Mouse (Mus musculus): ENCODE results near the gene Galnt7. TPM values are rescaled to one million over a fixed set of nuclear protein-coding genes. Genes with fewer than 3 reads are reported as not detected.
A peak's percentile ranks its signal among the peaks of the same experiment; 100 is the strongest.

Galnt7 gene
- polyA plus RNA-seq, 1 experiment from 2014 or later: 12.1 TPM

GRCm38 (mm10) chr8:57627946-57628786 lies 24.7 kb downstream of the Galnt7 start:
- Histone ChIP-seq H3K4me3 (no peak overlapping the region), H3K4me2 (no peak overlapping the region), H3K27ac (no peak overlapping the region), H3K9ac (no peak overlapping the region), H3K9me3 (no peaks in the 10 kb centered on the region), H3K4me1 (no peaks in the 10 kb centered on the region), H3K27me3 (no peaks in the 10 kb centered on the region), H3K36me3 (no peaks in the 10 kb centered on the region)
- no peak for ATAC-seq (ENCODE audit: borderline replicate concordance, extremely low read depth, low FRiP score, low TSS enrichment)
- WGBS: 72% methylated on average over 5 of the region's 5 CpGs

- Histone ChIP-seq H3K36me3 (no peaks in the 10 kb centered on the region), H3K4me2 (no peak overlapping the region), H3K27me3 (no peaks in the 10 kb centered on the region), H3K27ac (no peak overlapping the region), H3K9me3 (no peaks in the 10 kb centered on the region), H3K9ac (no peak overlapping the region), H3K4me1 (no peaks in the 10 kb centered on the region), H3K4me3 (no peak overlapping the region)
- ATAC-seq (ENCODE audit: borderline replicate concordance, extremely low read depth, low FRiP score, low TSS enrichment): no peak
- 83% methylated on average over 4 of the region's 4 CpGs for WGBS
These were observed 28.9 kb downstream of the Galnt7 start for GRCm38 (mm10) chr8:57623955-57624354.

DNA sequence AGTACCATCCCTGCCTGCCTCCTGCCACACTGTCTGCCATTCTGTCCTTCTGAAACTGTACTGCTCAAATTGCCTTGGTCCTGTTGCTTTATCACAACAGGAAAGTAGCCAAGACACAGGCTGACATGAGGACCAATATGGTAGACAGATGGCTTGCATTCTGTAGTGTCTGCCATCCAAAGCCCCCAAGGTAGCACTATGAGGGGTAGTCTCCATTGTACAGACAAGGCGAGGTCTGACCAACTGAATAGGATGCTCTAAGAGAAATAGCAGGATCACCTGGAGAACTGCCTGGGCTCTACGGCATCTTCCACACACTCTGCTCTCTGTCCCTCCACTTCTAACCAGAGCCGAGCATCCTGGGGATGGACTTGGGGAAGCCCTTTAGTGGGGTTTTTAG lies 29.8 kb downstream of the Galnt7 start:
- Histone ChIP-seq H3K9me3 (no peaks in the 10 kb centered on the region), H3K4me3 (no peak overlapping the region), H3K36me3 (no peaks in the 10 kb centered on the region), H3K27ac (no peak overlapping the region), H3K27me3 (no peaks in the 10 kb centered on the region), H3K9ac (no peak overlapping the region), H3K4me1 (no peaks in the 10 kb centered on the region), H3K4me2 (no peak overlapping the region)
- whole genome bisulfite sequencing: 93% methylated on average over 3 of the region's 3 CpGs
- ATAC-seq (ENCODE audit: borderline replicate concordance, extremely low read depth, low FRiP score, low TSS enrichment): no peak

DNA sequence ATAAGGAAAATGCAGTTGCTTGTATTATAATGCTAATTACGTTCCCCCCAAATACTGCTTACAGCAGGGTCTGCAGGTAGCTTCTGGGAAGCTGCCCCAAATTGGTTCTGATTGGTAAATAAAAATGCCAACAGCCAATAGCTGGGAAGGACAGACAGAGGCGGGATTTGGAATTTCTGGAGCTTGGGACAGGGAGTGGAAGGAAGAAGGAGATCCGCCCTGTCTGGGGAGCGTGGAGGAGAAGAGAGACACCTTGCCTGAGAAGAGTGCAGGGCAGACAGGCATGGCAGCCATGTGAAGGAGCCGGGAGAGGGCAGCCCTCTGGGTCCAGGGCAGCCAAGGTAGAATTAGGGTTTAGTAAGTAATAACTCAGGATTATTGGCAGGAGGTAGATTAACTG lies 35.9 kb downstream of the Galnt7 start:
- WGBS: 65% methylated on average over 5 of the region's 5 CpGs
- ATAC-seq (ENCODE audit: borderline replicate concordance, extremely low read depth, low FRiP score, low TSS enrichment): no peak
- no peaks in the 10 kb centered on the region for H3K36me3 ChIP-seq
- H3K4me2 ChIP-seq: no peak overlapping the region
- no peaks in the 10 kb centered on the region for H3K27me3 ChIP-seq
- no peak overlapping the region for H3K9ac ChIP-seq
- no peak overlapping the region for H3K4me3 ChIP-seq
- no peak overlapping the region for H3K27ac ChIP-seq
- H3K9me3 ChIP-seq: no peaks in the 10 kb centered on the region
- H3K4me1 ChIP-seq: peaks cover 7% of the 10 kb centered on the region

DNA sequence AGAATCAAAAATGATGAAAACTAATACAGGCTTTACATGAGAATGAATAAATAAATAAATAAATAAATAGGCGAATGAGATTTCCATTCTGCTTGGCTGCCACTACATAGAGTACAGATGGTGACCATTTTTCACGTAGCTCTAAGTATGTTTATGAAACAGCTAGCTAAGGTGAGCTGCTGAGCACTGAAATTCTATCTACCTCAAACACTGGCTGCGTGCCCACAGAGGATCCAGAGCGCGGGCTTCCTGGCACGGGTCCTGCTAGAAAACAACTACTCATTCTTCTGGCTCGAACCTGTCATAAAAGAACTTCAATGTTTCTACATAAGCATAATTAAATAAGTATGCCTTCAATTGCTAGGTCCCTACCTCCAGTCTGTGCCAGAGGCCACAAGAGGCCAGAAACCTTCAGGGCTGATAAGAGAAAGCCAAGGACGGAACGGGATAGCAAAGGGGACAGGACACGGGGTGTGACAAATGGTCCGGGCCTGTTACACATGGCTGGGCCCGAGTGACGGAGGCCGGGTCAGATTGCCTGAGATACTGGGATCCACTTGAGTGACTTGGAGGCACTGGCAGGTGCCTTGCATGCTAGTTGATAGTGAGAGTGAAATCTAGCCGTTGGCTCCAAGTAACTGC lies 37.7 kb downstream of the Galnt7 start:
- no peak overlapping the region for H3K9ac ChIP-seq
- H3K4me1 ChIP-seq: peaks cover 16% of the 10 kb centered on the region
- ATAC-seq (ENCODE audit: borderline replicate concordance, extremely low read depth, low FRiP score, low TSS enrichment): no peak
- H3K9me3 ChIP-seq: no peaks in the 10 kb centered on the region
- H3K27me3 ChIP-seq: no peaks in the 10 kb centered on the region
- no peak overlapping the region; the same call in 1 of the 2 replicates for H3K4me2 ChIP-seq
- H3K36me3 ChIP-seq: no peaks in the 10 kb centered on the region
- WGBS: 42% methylated on average over 15 of the region's 15 CpGs
- no peak overlapping the region for H3K4me3 ChIP-seq
- H3K27ac ChIP-seq: peak overlapping the region; percentile 53; the same call in 1 of the 2 replicates

- ATAC-seq (ENCODE audit: borderline replicate concordance, extremely low read depth, low FRiP score, low TSS enrichment): no peak
- H3K4me2 ChIP-seq: no peak overlapping the region
- 26% methylated on average over 7 of the region's 7 CpGs for WGBS
These were observed 41.3 kb downstream of the Galnt7 start for GRCm38 (mm10) chr8:57611419-57611977.

DNA sequence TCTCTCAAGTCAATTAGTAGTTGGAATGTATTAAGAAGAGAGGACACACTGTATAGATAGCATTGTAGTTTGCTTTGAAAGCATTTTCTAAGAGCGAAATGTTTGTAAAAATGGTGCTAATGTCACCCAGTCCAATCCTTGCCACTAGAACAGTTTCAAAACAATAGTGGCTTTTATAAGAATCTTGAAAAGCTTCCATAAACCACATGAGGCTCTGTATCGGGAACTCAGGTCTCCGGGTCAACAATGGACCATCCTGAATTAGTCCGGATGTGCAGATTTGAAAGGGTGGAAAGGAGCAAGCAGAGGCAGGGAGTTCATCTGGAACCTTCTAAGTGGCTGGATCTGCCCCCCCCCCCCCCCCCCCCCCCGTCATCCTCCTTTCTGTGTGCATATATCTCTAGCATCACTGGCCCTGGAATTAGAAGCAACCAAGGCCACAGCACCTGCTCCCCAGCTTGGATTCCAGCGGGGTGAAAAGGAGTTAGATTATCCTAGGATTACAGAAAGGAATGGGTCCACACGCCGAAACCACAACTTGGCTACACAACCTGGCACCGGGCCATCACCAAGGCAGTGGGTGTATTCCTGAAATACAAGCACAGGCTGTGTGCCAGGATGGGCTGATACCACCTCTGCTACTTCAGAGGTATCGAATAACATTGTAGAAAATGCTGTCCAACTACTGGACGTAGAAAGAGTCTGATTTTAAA lies 42.0 kb downstream of the Galnt7 start:
- Histone ChIP-seq H3K9me3 (no peaks in the 10 kb centered on the region), H3K4me3 (no peak overlapping the region), H3K27me3 (no peaks in the 10 kb centered on the region), H3K4me2 (no peak overlapping the region), H3K36me3 (no peaks in the 10 kb centered on the region), H3K9ac (no peak overlapping the region), H3K4me1 (peaks cover 16% of the 10 kb centered on the region), H3K27ac (no peak overlapping the region)
- no peak for ATAC-seq (ENCODE audit: borderline replicate concordance, extremely low read depth, low FRiP score, low TSS enrichment)
- 57% methylated on average over 10 of the region's 11 CpGs for WGBS

More at GRCm38 (mm10) chr8:57611419-57611977, 41.3 kb downstream of the Galnt7 start:
- no peak overlapping the region for H3K9ac ChIP-seq
- H3K4me3 ChIP-seq: no peak overlapping the region
- peaks cover 16% of the 10 kb centered on the region for H3K4me1 ChIP-seq
- H3K9me3 ChIP-seq: no peaks in the 10 kb centered on the region
- H3K27me3 ChIP-seq: no peaks in the 10 kb centered on the region
- H3K27ac ChIP-seq: no peak overlapping the region; the same call in 1 of the 2 replicates
- no peaks in the 10 kb centered on the region for H3K36me3 ChIP-seq

- Histone ChIP-seq H3K9ac (no peak overlapping the region), H3K4me3 (no peak overlapping the region), H3K27ac (no peak overlapping the region), H3K36me3 (no peaks in the 10 kb centered on the region), H3K4me2 (no peak overlapping the region), H3K27me3 (no peaks in the 10 kb centered on the region), H3K9me3 (no peaks in the 10 kb centered on the region), H3K4me1 (0 out of 2 replicates have a peak, but pooled peaks cover 9% of the 10 kb centered on the region)
- no peak for ATAC-seq (ENCODE audit: borderline replicate concordance, extremely low read depth, low FRiP score, low TSS enrichment)
- WGBS: 66% methylated on average over 5 of the region's 5 CpGs
These were observed 50.3 kb downstream of the Galnt7 start for GRCm38 (mm10) chr8:57602511-57602910.

GRCm38 (mm10) chr8:57601987-57602418 lies 50.8 kb downstream of the Galnt7 start:
- H3K36me3 ChIP-seq: no peaks in the 10 kb centered on the region
- no peak overlapping the region for H3K27ac ChIP-seq
- no peak overlapping the region for H3K9ac ChIP-seq
- H3K9me3 ChIP-seq: no peaks in the 10 kb centered on the region
- H3K27me3 ChIP-seq: no peaks in the 10 kb centered on the region
- H3K4me2 ChIP-seq: no peak overlapping the region
- no peak overlapping the region for H3K4me3 ChIP-seq
- 72% methylated on average over 12 of the region's 12 CpGs for WGBS
- ATAC-seq (ENCODE audit: borderline replicate concordance, extremely low read depth, low FRiP score, low TSS enrichment): no peak
- 0 out of 2 replicates have a peak, but pooled peaks cover 9% of the 10 kb centered on the region for H3K4me1 ChIP-seq

GRCm38 (mm10) chr8:57599813-57600555 lies 52.8 kb downstream of the Galnt7 start:
- Histone ChIP-seq H3K4me1 (0 out of 2 replicates have a peak, but pooled peaks cover 9% of the 10 kb centered on the region), H3K9me3 (no peaks in the 10 kb centered on the region), H3K9ac (no peak overlapping the region), H3K4me3 (no peak overlapping the region), H3K4me2 (peak overlapping the region; percentile 44), H3K27me3 (no peaks in the 10 kb centered on the region), H3K27ac (no peak overlapping the region), H3K36me3 (no peaks in the 10 kb centered on the region)
- 28% methylated on average over 22 of the region's 22 CpGs for WGBS
- no peak for ATAC-seq (ENCODE audit: borderline replicate concordance, extremely low read depth, low FRiP score, low TSS enrichment)

DNA sequence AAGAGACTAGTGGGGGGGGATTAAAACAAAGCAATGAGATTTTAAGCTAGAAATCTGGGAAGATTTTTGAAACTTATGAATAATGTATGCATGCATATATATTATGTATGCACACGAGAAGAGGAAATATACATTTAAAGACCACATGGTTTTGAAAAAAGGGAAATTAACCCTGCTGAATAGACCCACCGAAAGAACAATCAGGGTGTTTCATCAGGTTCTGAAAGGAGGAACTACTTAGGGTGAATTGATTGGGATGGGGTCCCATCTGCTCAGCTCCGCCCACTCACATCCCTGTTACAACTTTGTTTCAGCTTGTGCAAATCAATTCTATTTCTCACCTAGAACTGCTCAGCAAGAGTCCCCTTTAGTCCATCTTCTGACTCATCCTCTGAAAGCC lies 57.0 kb downstream of the Galnt7 start:
- no peak overlapping the region for H3K9ac ChIP-seq
- 82% methylated on average over 3 of the region's 3 CpGs for WGBS

More for the DNA sequence above, 57.0 kb downstream of the Galnt7 start:
- Histone ChIP-seq H3K4me2 (no peak overlapping the region), H3K36me3 (no peaks in the 10 kb centered on the region), H3K27ac (no peak overlapping the region), H3K4me3 (no peak overlapping the region), H3K4me1 (0 out of 2 replicates have a peak, but pooled peaks cover 9% of the 10 kb centered on the region), H3K27me3 (no peaks in the 10 kb centered on the region), H3K9me3 (no peaks in the 10 kb centered on the region)
- ATAC-seq (ENCODE audit: borderline replicate concordance, extremely low read depth, low FRiP score, low TSS enrichment): no peak

Measured in lung, embryonic 15.5 days (tissue).